Mouse (Mus musculus) neural tube, embryonic 14.5 days (tissue): Measurements from ENCODE around the gene Islr. TPM values are rescaled to one million over a fixed set of nuclear protein-coding genes. Genes with fewer than 3 reads are reported as not detected.
A peak's percentile ranks its signal among the peaks of the same experiment; 100 is the strongest.
"Not testable (repeated sequence)": the region's sequence is repeated elsewhere in the genome, so short reads cannot be mapped to it uniquely, and the experiment has no call there.

ENCODE experiments used
- ATAC-seq: fragments of 200-750 bp; cut with Nextera tagmentation; 2 replicates; pipeline ENCODE4 v1.8.0; 2017; ENCODE audit warnings: low read depth, mild to moderate bottlenecking, moderate TSS enrichment, moderate library complexity
- H3K27ac ChIP-seq: fragments of 300-500 bp; sonication (generic); 2 replicates; pipeline ENCODE4 v1.5.1; 2014; ENCODE audit warnings: low read depth, mild to moderate bottlenecking, control low read depth, low read length, moderate library complexity, mixed read lengths
- H3K27me3 ChIP-seq: fragments of 300-500 bp; sonication (generic); 2 replicates; pipeline ENCODE4 v1.6.1; 2014; ENCODE audit warnings: low read length; ENCODE audit not compliant: control insufficient read depth, insufficient read depth
- H3K36me3 ChIP-seq: fragments of 300-500 bp; sonication (generic); 2 replicates; pipeline ENCODE4 v1.6.1; 2014; ENCODE audit warnings: low read length, mixed read lengths; ENCODE audit not compliant: control insufficient read depth, insufficient read depth
- H3K4me1 ChIP-seq: fragments of 300-500 bp; sonication (generic); 2 replicates; pipeline ENCODE4 v1.6.1; 2014; ENCODE audit warnings: low read length; ENCODE audit not compliant: control insufficient read depth, insufficient read depth
- H3K4me2 ChIP-seq: fragments of 300-500 bp; sonication (generic); 2 replicates; pipeline ENCODE4 v1.6.1; 2014; ENCODE audit warnings: mild to moderate bottlenecking, low read depth, low read length, control low read depth
- H3K4me3 ChIP-seq: fragments of 300-500 bp; sonication (generic); 2 replicates; pipeline ENCODE4 v1.5.1; 2014; ENCODE audit warnings: low read depth, low read length, control low read depth, mixed read lengths
- H3K9ac ChIP-seq: fragments of 300-500 bp; sonication (generic); replicated peaks from 2 replicates; pipeline ENCODE4 v1.6.1; 2014; ENCODE audit warnings: low read depth, mild to moderate bottlenecking, control low read depth, low read length, mixed read lengths
- H3K9me3 ChIP-seq: fragments of 300-500 bp; sonication (generic); 2 replicates; pipeline ENCODE4 v1.6.1; 2016; ENCODE audit warnings: low read length; ENCODE audit not compliant: control insufficient read depth
- WGBS: fragments of 180-500 bp; shearing (Covaris S2); extraction: QIAGEN DNeasy Blood & Tissue Kit; methylation state at CpG from one replicate; pipeline ENCODE4 v1.1.7; 2014; 5-methylcytosine and 5-hydroxymethylcytosine counted together
- polyA plus RNA-seq: library from polyadenylated mRNA; unstranded; fragments of >200 nt; fragmentation: Nextera tagmentation; extraction: Ambion mirVana; gene quantifications from 2 replicates; pipeline ENCODE4 v1.2.1, GENCODE M21; 2014

Gene Islr
- 1.5 and 39.2 TPM in 2 replicates for polyA plus RNA-seq

DNA sequence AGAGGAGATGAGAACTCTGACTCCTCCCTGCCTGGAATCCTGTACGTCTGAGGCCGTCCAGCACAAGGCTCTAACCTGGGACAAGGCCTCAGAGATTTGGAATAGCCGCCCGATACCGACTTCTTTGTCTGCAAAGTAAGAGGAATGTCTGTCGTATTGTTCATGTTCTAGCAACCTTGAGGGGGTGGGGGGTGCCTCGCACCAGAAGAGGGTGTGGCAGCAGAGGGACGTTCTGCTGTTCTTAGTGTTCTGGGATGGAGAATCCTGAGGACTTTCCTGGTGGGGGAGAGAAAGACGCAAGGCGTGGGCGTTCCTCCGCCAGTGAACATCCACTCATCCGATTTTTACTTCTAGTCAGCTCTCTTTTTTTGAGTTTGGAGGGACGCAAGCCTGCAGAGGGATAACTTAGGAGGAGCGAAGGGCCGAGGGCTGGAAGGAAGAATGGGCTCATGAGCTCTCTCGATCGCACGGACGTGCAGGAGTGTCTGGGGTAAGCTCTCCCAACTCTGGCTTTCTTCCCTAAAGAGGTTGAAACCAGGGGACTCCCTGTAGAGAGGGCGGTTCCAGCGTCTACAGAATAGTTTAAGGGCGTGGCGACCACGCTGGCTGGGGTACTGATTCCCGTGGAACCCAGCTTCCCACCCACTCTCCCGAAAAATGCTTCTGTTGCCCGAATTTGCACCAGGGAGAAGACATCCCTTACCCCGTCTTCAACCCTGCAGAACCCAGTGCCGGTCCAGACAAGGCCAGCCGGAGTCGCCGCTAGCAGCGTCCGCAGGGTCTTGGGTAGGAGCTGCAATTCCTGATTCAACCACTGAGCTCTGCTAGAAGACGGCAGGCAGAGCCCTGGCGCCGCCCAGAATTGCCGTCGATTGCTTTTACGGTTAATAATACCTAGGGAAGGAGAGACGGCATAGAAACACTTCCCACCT lies at the start of gene Islr, which contains the start of gene Islr2:
Islr (minus strand) TSS at position 791 of the 932 bp plus-strand sequence.
Islr2 (minus strand) TSS at position 804 of the 932 bp plus-strand sequence.
- peak; percentile 73 for ATAC-seq
- peak within 1 kb of the TSS; percentile 31 for H3K4me2 ChIP-seq
- H3K36me3 ChIP-seq: no peaks in the 10 kb centered on the region
- H3K9ac ChIP-seq: peak within 1 kb of the TSS; percentile 39; the same call in 1 of the 2 replicates
- under 1% methylated on average over 42 of the region's 42 CpGs for WGBS
- no peaks in the 10 kb centered on the region for H3K9me3 ChIP-seq
- H3K4me1 ChIP-seq: peaks cover 13% of the 10 kb centered on the region; the same call in 1 of the 2 replicates
- peak within 1 kb of the TSS; percentile 35; the same call in 1 of the 2 replicates for H3K27ac ChIP-seq
- H3K27me3 ChIP-seq: peaks cover 47% of the 10 kb centered on the region
- peak within 1 kb of the TSS; percentile 24 for H3K4me3 ChIP-seq

DNA sequence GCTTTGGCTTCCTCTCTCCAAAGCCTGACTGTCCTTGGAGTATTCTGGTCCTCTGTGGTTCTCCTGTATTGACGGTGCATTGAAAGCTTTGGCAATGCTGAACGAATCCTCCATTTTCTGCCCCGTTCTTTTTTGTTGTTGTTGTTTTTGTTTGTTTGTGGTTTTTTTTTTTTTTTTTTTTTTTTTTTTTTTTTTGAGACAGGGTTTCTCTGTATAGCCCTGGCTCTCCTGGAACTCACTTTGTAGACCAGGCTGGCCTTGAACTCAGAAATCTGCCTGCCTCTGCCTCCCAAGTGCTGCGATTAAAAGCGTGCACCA lies 49.7 kb upstream of the Islr start:
- H3K27ac ChIP-seq: peak overlapping the region; percentile 75
- H3K9me3 ChIP-seq, H3K4me1 ChIP-seq, H3K36me3 ChIP-seq, H3K27me3 ChIP-seq, ATAC-seq: not testable (repeated sequence)
- H3K9ac ChIP-seq: peak overlapping the region; percentile 86
- H3K4me2 ChIP-seq: peak overlapping the region; percentile 76
- WGBS: 66% methylated on average over 5 of the region's 5 CpGs
- H3K4me3 ChIP-seq: peak overlapping the region; percentile 88

DNA sequence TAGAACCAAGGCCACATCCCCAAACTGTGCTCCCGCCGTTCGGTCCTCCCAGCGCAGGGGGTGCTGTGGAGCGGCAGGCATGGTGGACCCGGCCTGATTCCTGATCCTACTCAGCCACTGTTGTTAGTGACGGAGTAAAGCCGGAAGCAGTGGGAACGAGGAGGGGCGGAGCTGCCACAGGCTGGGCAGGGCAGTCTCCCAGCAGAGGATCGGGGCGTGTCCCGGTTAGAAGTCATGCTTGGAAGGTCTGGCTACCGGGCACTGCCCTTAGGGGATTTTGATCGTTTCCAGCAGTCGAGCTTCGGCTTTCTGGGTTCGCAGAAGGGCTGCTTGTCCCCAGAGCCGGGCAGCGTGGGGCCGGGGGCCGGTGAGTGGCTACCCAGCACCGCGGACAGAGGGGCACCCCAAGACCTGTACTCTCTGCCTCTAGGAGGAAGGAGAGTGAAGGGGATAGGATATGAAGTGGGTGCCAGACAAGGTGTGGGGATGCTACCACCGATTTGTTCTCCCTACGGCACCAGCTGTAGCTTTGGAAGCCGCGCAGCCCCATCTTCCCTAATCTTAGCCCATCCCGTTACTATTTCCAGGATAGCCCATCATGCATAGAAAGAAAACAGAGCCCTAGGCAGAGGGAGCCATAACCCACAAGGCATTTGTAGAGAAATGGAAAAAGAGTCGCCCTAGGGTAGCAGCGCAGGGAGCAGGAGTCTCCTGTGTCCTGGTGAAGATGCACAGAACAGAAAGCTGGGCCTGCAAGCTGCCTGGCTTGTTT lies 49.1 kb upstream of the Islr start, which contains the start of gene Stoml1:
Stoml1 (plus strand) TSS at position 132 of the 772 bp plus-strand sequence.
- Histone ChIP-seq H3K36me3 (0 out of 2 replicates have a peak, but pooled peaks cover 9% of the 10 kb centered on the region), H3K27me3 (no peaks in the 10 kb centered on the region), H3K9me3 (no peaks in the 10 kb centered on the region), H3K9ac (peak within 1 kb of the TSS; percentile 86), H3K4me2 (peak within 1 kb of the TSS; percentile 76), H3K27ac (peak within 1 kb of the TSS; percentile 75), H3K4me3 (peak within 1 kb of the TSS; percentile 88), H3K4me1 (peaks cover 5% of the 10 kb centered on the region; the same call in 1 of the 2 replicates)
- peak; percentile 98 for ATAC-seq
- under 1% methylated on average over 31 of the region's 31 CpGs for WGBS

DNA sequence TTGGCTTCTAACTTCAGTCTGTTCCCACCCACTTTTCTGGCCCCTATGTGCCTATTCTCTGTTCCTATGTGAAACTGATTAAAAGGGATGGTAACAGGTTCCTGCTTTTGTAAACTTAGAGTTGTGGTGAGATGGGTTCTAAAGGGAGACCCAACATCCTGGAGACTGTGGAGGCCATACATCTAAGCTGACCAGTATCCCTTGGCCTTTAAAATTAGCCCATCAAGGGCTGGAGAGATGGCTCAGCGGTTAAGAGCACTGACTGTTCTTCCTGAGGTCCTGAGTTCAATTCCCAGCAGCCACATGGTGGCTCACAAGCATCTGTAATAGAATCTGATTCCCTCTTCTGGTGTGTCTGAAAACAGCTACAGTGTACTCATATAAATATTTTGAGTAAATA lies 46.6 kb upstream of the Islr start:
- not testable (repeated sequence) for H3K4me1 ChIP-seq, H3K36me3 ChIP-seq, H3K4me3 ChIP-seq, H3K9me3 ChIP-seq, H3K4me2 ChIP-seq, H3K27me3 ChIP-seq, H3K9ac ChIP-seq, H3K27ac ChIP-seq, ATAC-seq
- WGBS: 100% methylated on average over 1 of the region's 1 CpGs

DNA sequence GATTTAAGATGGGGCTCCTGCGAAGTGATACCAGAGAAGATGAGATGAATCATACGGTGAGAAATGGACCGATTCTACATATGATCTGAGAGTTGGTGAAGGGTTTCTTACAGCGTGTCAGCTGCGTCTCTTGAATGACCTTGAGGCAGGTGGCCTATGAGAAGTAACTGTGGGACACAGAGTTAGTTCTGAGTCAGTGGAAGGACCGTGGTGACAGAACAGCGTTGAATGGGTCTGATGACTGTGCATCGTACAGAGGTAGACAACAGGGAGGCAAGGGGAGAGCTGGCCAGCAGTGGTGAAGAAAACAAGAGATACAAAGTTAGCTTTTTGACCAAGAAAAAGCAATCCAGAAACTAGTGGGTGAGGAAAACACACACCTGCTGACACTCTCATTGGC lies 46.2 kb upstream of the Islr start:
- 0 out of 2 replicates have a peak overlapping the region, but pooled peaks have one; percentile 12 for H3K27ac ChIP-seq

DNA sequence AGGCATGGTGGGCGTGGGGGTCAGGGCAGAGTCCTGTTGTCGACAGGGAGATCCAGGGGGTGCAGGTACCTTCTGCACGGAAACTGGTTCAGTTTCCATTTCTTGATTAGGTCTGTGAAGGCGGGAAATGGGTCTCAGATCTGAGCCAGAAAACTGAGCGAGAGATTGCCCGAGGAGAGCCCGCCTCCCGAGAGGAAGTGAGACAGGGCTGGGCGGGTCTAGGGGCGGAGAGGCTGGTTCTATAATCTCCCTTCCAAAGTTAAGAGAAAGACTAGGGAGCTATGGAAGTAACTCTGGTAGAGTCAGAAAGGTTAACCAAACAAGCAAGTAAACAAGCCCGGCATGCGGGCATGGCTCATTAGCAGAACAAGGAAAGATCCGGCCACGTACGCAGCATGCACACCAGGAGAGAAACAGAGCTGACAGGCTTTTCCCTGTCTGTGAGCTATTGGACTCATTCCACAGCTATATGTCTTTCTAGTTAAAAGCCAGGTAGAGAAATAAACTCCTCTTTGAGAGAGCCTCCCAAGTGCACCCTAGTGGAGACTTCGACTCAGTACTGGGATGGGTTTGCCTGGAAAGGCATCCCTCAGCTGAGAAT lies 45.6 kb upstream of the Islr start, which contains the start of gene Pml:
Pml (minus strand) TSS at position 195 of the 601 bp plus-strand sequence.
- Histone ChIP-seq H3K27me3 (no peaks in the 10 kb centered on the region), H3K4me2 (peak within 1 kb of the TSS; percentile 52), H3K9me3 (no peaks in the 10 kb centered on the region), H3K4me3 (peak within 1 kb of the TSS; percentile 29), H3K36me3 (no peaks in the 10 kb centered on the region), H3K9ac (peak within 1 kb of the TSS; percentile 39; the same call in 1 of the 2 replicates), H3K4me1 (peaks cover 9% of the 10 kb centered on the region; the same call in 1 of the 2 replicates), H3K27ac (0 out of 2 replicates have a peak within 1 kb of the TSS, but pooled peaks have one; percentile 12)
- ATAC-seq: no peak
- WGBS: 3% methylated on average over 16 of the region's 16 CpGs

More for the DNA sequence above, 46.2 kb upstream of the Islr start:
- Histone ChIP-seq H3K4me3 (no peak overlapping the region), H3K4me1 (peaks cover 9% of the 10 kb centered on the region; the same call in 1 of the 2 replicates), H3K4me2 (peak overlapping the region; percentile 52; the same call in 1 of the 2 replicates), H3K36me3 (no peaks in the 10 kb centered on the region), H3K9ac (no peak overlapping the region), H3K9me3 (no peaks in the 10 kb centered on the region), H3K27me3 (no peaks in the 10 kb centered on the region)
- no peak for ATAC-seq
- 74% methylated on average over 8 of the region's 8 CpGs for WGBS

DNA sequence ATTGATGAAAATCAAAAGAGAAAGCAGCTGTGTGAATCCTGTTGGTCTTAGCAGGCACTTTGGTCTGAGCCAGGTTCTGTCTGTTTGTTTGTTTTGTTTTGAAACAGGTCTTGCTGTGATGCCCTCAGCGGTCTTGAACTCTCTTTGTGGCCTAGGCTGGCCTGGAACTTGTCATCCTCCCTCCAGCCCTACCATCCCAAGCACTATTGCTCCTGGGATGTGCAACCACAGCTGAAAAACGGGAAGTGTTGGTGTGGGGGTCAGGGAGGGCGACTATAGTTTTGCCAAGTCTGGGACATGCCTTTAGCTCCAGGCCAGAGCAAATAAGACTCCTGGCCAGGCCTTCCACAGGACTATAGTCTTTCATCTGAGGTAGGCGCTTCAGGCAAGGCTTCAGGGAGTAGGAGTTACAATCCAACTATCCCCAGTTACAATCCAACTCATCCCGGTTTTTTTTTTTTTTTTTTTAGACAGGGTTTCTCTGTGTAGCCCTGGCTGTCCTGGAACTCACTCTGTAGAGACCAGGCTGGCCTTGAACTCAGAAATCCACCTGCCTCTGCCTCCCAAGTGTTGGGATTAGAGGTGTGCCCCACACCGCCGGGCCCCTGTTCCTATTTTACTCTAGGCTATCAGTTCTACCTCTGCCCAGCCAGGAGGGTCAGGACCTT lies 44.8 kb upstream of the Islr start:
- Histone ChIP-seq H3K4me1 (peaks cover 8% of the 10 kb centered on the region; the same call in 1 of the 2 replicates), H3K27ac (no peak overlapping the region), H3K9ac (peak overlapping the region; percentile 39; the same call in 1 of the 2 replicates), H3K4me3 (peak overlapping the region; percentile 29; the same call in 1 of the 2 replicates), H3K4me2 (peak overlapping the region; percentile 52), H3K27me3 (no peaks in the 10 kb centered on the region), H3K36me3 (no peaks in the 10 kb centered on the region), H3K9me3 (no peaks in the 10 kb centered on the region)
- no peak for ATAC-seq
- 50% methylated on average over 7 of the region's 7 CpGs for WGBS
